Comparison of ENCODE assay signal across 15 mouse cellular contexts in the genomic region with DNA sequence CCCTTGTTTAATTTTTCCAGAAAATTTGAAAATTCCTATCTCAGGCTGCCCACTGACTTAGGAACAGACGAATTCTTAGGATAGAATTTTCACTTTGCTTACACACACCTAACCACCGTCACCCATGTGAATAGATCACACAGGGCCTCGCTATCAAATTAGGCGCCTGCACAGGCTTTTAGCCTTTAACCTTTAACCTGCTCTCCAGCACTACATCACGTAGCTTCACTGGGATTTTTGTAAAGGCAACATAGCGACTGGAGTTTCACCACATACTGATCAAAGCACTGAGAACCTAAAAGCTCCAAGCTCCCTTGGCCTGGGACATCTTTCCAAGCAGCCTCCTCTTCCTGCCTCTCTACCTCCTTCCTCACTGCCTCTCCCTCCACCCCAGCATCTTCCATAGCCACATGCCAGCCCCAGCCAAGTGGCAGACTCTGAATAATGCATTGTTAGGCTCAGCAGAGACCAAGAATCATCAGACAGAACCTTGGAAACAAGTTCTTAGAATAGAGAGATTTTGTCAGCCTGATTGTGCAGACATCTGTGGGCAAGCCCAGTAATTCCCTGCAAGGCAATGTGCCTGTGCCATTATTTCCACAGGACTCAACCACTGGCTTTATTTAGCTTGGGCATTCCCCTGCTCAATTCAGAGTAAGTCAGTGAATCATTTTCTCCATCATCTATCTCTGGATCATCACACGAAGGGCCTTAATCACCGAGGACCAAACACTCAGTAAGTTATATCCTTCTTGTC. TPM values are rescaled to one million over a fixed set of nuclear protein-coding genes. Genes with fewer than 3 reads are reported as not detected.
A peak's percentile ranks its signal among the peaks of the same experiment; 100 is the strongest.
DNase-seq lines count a peak whose midpoint lies in the region; ATAC-seq and TF ChIP-seq lines count a peak whose summit lies in the region.
"Had no signal": no experiment of that assay in that cellular context is flagged by ENCODE, and none has a peak within 500 bp of the region (broad histone marks: within the 10 kb centered on the region; RNA-seq: fewer than 3 reads in every experiment).

No protein-coding gene starts in this region.

- TF ChIP-seq CTCF in CH12.LX (conservative IDR thresholded peaks at IDR 0.05 in 1 of 2, IDR thresholded peaks at IDR 0.05 in 1 of 2; ENCODE audit: low read depth in 2 of 2, low read length in 2 of 2), result no peak
- no peak for TF ChIP-seq CTCF in liver, postnatal 0 days (IDR thresholded peaks at IDR 0.05; ENCODE audit: low read depth)

- peak; percentile 83 for TF ChIP-seq EP300 in CH12.LX (IDR thresholded peaks at IDR 0.05; ENCODE audit: low read length)
- no peak for TF ChIP-seq EP300 in liver, postnatal 0 days (IDR thresholded peaks at IDR 0.05; ENCODE audit: low read depth)

- dilution Hi-C loops in CH12.LX (cut with MboI; ENCODE audit: extremely low pct_ligation_motif_present, extremely low pct_unique_long_range_greater_than_20kb, low sequenced_read_pairs), result no loop called here

- TF ChIP-seq POLR2A in CH12.LX (IDR thresholded peaks at IDR 0.05; ENCODE audit: low read depth, low read length), result no peak

- no peak for DNase-seq in hindbrain, embryonic 10.5 days (ENCODE audit: low spot score)
- DNase-seq in hindbrain, embryonic 11.5 days (ENCODE audit: low spot score), result no peak
- peak; percentile 53 for DNase-seq in CH12.LX (ENCODE audit: extremely low read depth)
- peak; percentile 54 for DNase-seq in fibroblast of lung, adult 2 months (ENCODE audit: low read depth)
- no peak for DNase-seq in liver, postnatal 0 days
- no peak for DNase-seq in lung, postnatal 25 days (ENCODE audit: low spot score)
- DNase-seq: adrenal gland, postnatal 25 days; cerebellum, adult 9-10 months; gastrocnemius, postnatal 10 days; kidney, adult 8-10 months; thymus, postnatal 36 days had no signal

- TF ChIP-seq RAD21 in CH12.LX (IDR thresholded peaks at IDR 0.05; ENCODE audit: low read depth, low read length), result no peak

- no peak for ATAC-seq in hindbrain, embryonic 11.5 days (ENCODE audit: low FRiP score)
- ATAC-seq in liver, postnatal 0 days, result peak; percentile 47; the same call in 1 of the 2 replicates
- no peak for ATAC-seq in megakaryocyte progenitor cell, adult 5-6 weeks (replicated peaks; ENCODE audit: poor library complexity)
- no peak for ATAC-seq in erythroid progenitor cell, adult 5-6 weeks (replicated peaks; ENCODE audit: low FRiP score, poor library complexity, severe bottlenecking)

- in situ Hi-C loops in CH12.LX (cut with MboI; ENCODE audit: low pct_ligation_motif_present, low pct_unique_long_range_greater_than_20kb, low sequenced_read_pairs), result no loop called here

- no peak overlapping the region for H3K9ac ChIP-seq in hindbrain, embryonic 11.5 days (ENCODE audit: low read depth, low read length)
- no peak overlapping the region for H3K9ac ChIP-seq in CH12.LX (ENCODE audit: insufficient read depth, low read depth)
- no peak overlapping the region for H3K9ac ChIP-seq in liver, postnatal 0 days (replicated peaks)
- H3K9ac ChIP-seq: limb, embryonic 15.5 days had no signal

- no peaks in the 10 kb centered on the region for H3K9me3 ChIP-seq in hindbrain, embryonic 10.5 days
- no peaks in the 10 kb centered on the region for H3K9me3 ChIP-seq in hindbrain, embryonic 11.5 days (ENCODE audit: control insufficient read depth, low read length)
- no peaks in the 10 kb centered on the region for H3K9me3 ChIP-seq in CH12.LX (replicated peaks; ENCODE audit: low read length)
- H3K9me3 ChIP-seq in liver, postnatal 0 days (ENCODE audit: low read length), result no peaks in the 10 kb centered on the region
- H3K9me3 ChIP-seq: limb, embryonic 15.5 days had no signal

- no peak overlapping the region for H3K4me2 ChIP-seq in hindbrain, embryonic 11.5 days (replicated peaks; ENCODE audit: low read depth, low read length)
- H3K4me2 ChIP-seq in CH12.LX (ENCODE audit: insufficient read depth, low read depth, poor library complexity, severe bottlenecking), result no peak overlapping the region
- no peak overlapping the region for H3K4me2 ChIP-seq in liver, postnatal 0 days (ENCODE audit: low read depth, low read length)
- H3K4me2 ChIP-seq: heart, embryonic 11.5 days; limb, embryonic 15.5 days had no signal

- no peaks in the 10 kb centered on the region for H3K27me3 ChIP-seq in hindbrain, embryonic 10.5 days (ENCODE audit: insufficient read depth, poor library complexity, severe bottlenecking)
- no peaks in the 10 kb centered on the region for H3K27me3 ChIP-seq in hindbrain, embryonic 11.5 days (ENCODE audit: control insufficient read depth, insufficient read depth, low read length)
- no peaks in the 10 kb centered on the region for H3K27me3 ChIP-seq in CH12.LX (replicated peaks)
- H3K27me3 ChIP-seq in liver, postnatal 0 days (ENCODE audit: insufficient read depth, low read length), result no peaks in the 10 kb centered on the region
- H3K27me3 ChIP-seq: limb, embryonic 15.5 days had no signal

- H3K36me3 ChIP-seq in hindbrain, embryonic 10.5 days, result peaks cover 31% of the 10 kb centered on the region
- H3K36me3 ChIP-seq in hindbrain, embryonic 11.5 days (ENCODE audit: control insufficient read depth, insufficient read depth, low read length), result no peaks in the 10 kb centered on the region; the same call in 1 of the 2 replicates
- peaks cover 0 to 14% of the 10 kb centered on the region in 2 experiments for H3K36me3 ChIP-seq in CH12.LX (replicated peaks in 1 of 2; ENCODE audit: control insufficient read depth in 1 of 2, insufficient read depth in 1 of 2, low read length in 1 of 2)
- H3K36me3 ChIP-seq in liver, postnatal 0 days (replicated peaks; ENCODE audit: insufficient read depth, low read length), result no peaks in the 10 kb centered on the region
- H3K36me3 ChIP-seq: limb, embryonic 15.5 days had no signal

- peak overlapping the region; percentile 53; the same call in 1 of the 2 replicates for H3K27ac ChIP-seq in hindbrain, embryonic 10.5 days
- no peak overlapping the region for H3K27ac ChIP-seq in hindbrain, embryonic 11.5 days (ENCODE audit: low read depth, low read length)
- peak overlapping the region; percentile 24; the same call in 1 of the 2 replicates for H3K27ac ChIP-seq in CH12.LX (ENCODE audit: insufficient read depth, low read depth)
- H3K27ac ChIP-seq in liver, postnatal 0 days (ENCODE audit: low read depth), result peak overlapping the region; percentile 5; the same call in 1 of the 2 replicates
- H3K27ac ChIP-seq: limb, embryonic 15.5 days had no signal

- H3K4me1 ChIP-seq in hindbrain, embryonic 10.5 days (replicated peaks), result peaks cover 24% of the 10 kb centered on the region
- H3K4me1 ChIP-seq in hindbrain, embryonic 11.5 days (replicated peaks; ENCODE audit: control insufficient read depth, insufficient read depth, low read length), result 0 out of 2 replicates have a peak, but pooled peaks cover 2% of the 10 kb centered on the region
- peaks cover 2 to 38% of the 10 kb centered on the region in 2 experiments; a peak in 2 of 4 replicates for H3K4me1 ChIP-seq in CH12.LX (ENCODE audit: control insufficient read depth in 1 of 2, insufficient read depth in 2 of 2)
- H3K4me1 ChIP-seq in liver, postnatal 0 days (ENCODE audit: insufficient read depth), result peaks cover 13% of the 10 kb centered on the region

- H3K4me3 ChIP-seq in hindbrain, embryonic 10.5 days, result no peak overlapping the region
- no peak overlapping the region for H3K4me3 ChIP-seq in hindbrain, embryonic 11.5 days (ENCODE audit: low read depth, low read length)
- no peak overlapping the region for H3K4me3 ChIP-seq in CH12.LX (replicated peaks in 1 of 3; ENCODE audit: low read depth in 2 of 3, low read length in 2 of 3, poor library complexity in 1 of 3)
- no peak overlapping the region for H3K4me3 ChIP-seq in liver, postnatal 0 days (ENCODE audit: low read depth, low read length)
- H3K4me3 ChIP-seq: limb, embryonic 15.5 days had no signal

- 0 out of 2 replicates have a peak, but pooled peaks cover 3% of the 10 kb centered on the region for H3K79me2 ChIP-seq in CH12.LX (replicated peaks; ENCODE audit: control insufficient read depth, extremely low read depth, insufficient read depth, poor library complexity, severe bottlenecking)

- WGBS in hindbrain, embryonic 10.5 days, result 70% methylated on average over 8 of the region's 8 CpGs
- 65% methylated on average over 8 of the region's 8 CpGs for WGBS in hindbrain, embryonic 11.5 days
- 59% methylated on average over 8 of the region's 8 CpGs for WGBS in liver, postnatal 0 days (ENCODE audit: insufficient replicate concordance)

TF ChIP-seq in CH12.LX, 34 proteins besides CTCF, POLR2A, EP300 and RAD21:
- 0 out of 2 replicates have a peak, but pooled peaks have one; percentile 64 for TF ChIP-seq JUND (conservative IDR thresholded peaks at IDR 0.05; ENCODE audit: low read depth, low read length)
- no peak for TF ChIP-seq USF2 (conservative IDR thresholded peaks at IDR 0.05; ENCODE audit: low read depth, low read length)
- TF ChIP-seq IRF4 (IDR thresholded peaks at IDR 0.05; ENCODE audit: low read depth, low read length), result 0 out of 2 replicates have a peak, but pooled peaks have one; percentile 13
- TF ChIP-seq ETS1 (conservative IDR thresholded peaks at IDR 0.05; ENCODE audit: low read depth, low read length), result peak; percentile 81
- peak; percentile 87 for TF ChIP-seq MEF2A (IDR thresholded peaks at IDR 0.05; ENCODE audit: borderline replicate concordance, low read depth, low read length)
- peak; percentile 45; the same call in 1 of the 2 replicates for TF ChIP-seq JUN (IDR thresholded peaks at IDR 0.05; ENCODE audit: insufficient read depth, low read depth, low read length)
TF ChIP-seq in CH12.LX: peak in this region for 5.

RNA-seq across cellular contexts. Expression of gene Rai14, which starts 17.8 kb away (rescaled TPM):
- 72.2 and 77.9 TPM in 2 replicates for polyA plus RNA-seq in hindbrain, embryonic 10.5 days (2016; fragmentation: Nextera tagmentation; extraction: Ambion mirVana)
- 86.0 and 93.4 TPM in 2 replicates for polyA plus RNA-seq in hindbrain, embryonic 11.5 days (2014; fragmentation: Nextera tagmentation; extraction: Ambion mirVana)
- total RNA-seq in CH12.LX (2012; rRNA removed) (7.5 and 8.9 TPM in 2 replicates), CH12.LX (2014; rRNA removed) (9.6 and 10.5 TPM in 2 replicates)
- 14.1 and 14.9 TPM in 2 replicates for polyA plus RNA-seq in CH12.LX (2012; ENCODE audit: insufficient read length, low read depth)
- polyA plus RNA-seq in liver, postnatal 0 days (2015; fragmentation: Nextera tagmentation; extraction: Ambion mirVana), result 4.8 and 5.4 TPM in 2 replicates
- 5.2 and 6.9 TPM in 2 replicates for total RNA-seq in megakaryocyte progenitor cell, adult 5-6 weeks (2015)
- total RNA-seq in megakaryocyte progenitor cell, adult 5-6 weeks (2017), result 3.8 and 4.5 TPM in 2 replicates
- 0.84 and 1.4 TPM in 2 replicates for total RNA-seq in erythroid progenitor cell, adult 5-6 weeks (2015; ENCODE audit: low replicate concordance)
- 1.3 and 2.5 TPM in 2 replicates for total RNA-seq in erythroid progenitor cell, adult 5-6 weeks (2017; ENCODE audit: low replicate concordance)

Comparison
In these comparisons a context has a peak if more than half of its experiments do, and no peak if none do; other contexts are left out.
1. DNase-seq: peak in CH12.LX (single experiment) and fibroblast of lung, adult 2 months (single experiment); none in hindbrain, embryonic 10.5 days (single experiment), hindbrain, embryonic 11.5 days (single experiment), liver, postnatal 0 days (single experiment) and lung, postnatal 25 days (single experiment).